Mouse (Mus musculus): ENCODE measurements around the gene Ajm1.
"Not testable (repeated sequence)": the region's sequence is repeated elsewhere in the genome, so short reads cannot be mapped to it uniquely, and the experiment has no call there.

DNA sequence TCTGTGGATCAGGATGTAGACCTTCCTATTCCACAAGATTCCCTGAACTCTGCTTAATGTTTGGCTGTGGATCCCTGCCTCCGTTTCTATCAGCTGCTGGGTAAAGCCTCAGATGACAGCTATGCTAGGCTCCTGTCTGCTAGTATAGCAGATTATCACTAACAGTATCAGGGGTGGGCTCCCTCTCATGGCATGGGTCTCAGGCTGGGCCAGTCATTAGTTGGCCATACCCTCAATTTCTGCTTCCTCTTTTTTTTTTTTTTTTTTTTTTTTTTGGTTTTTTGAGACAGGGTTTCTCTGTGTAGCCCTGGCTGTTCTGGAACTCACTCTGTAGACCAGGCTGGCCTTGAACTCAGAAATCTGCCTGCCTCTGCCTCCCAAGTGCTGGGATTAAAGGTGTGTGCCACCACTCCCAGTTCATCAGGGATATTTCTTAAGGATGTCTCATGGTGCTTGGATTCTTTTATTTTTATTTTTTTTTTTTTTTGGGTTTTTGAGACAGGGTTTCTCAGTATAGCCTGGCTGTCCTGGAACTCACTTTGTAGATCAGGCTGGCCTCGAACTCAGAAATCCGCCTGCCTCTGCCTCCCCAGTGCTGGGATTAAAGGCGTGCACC, 28.3 kb downstream of the Ajm1 start:
- TF ChIP-seq CTCF (IDR thresholded peaks at IDR 0.05; ENCODE audit: borderline replicate concordance, insufficient read depth, low read depth, low read length); POLR2A (IDR thresholded peaks at IDR 0.05; ENCODE audit: borderline replicate concordance, insufficient read depth, low read length): not testable (repeated sequence)

Data from cerebellum, adult 2 months (tissue).